Mouse (Mus musculus) stomach, embryonic 15.5 days (tissue): Measurements from ENCODE around the gene Pfkfb1. TPM values are rescaled to one million over a fixed set of nuclear protein-coding genes. Genes with fewer than 3 reads are reported as not detected.

Experiments
- ATAC-seq: fragments of 200-750 bp; cut with Nextera tagmentation; 2 replicates; pipeline ENCODE4 v1.8.0; 2017; ENCODE audit warnings: low read depth, moderate number of reproducible peaks, moderate TSS enrichment; ENCODE audit not compliant: insufficient read depth, low FRiP score
- H3K27ac ChIP-seq: fragments of 300-500 bp; sonication (generic); 2 replicates; pipeline ENCODE4 v1.5.1; 2015; ENCODE audit warnings: mild to moderate bottlenecking, inconsistent platforms
- H3K27me3 ChIP-seq: fragments of 300-500 bp; sonication (generic); replicated peaks from 2 replicates; pipeline ENCODE4 v1.6.1; 2015; ENCODE audit warnings: inconsistent platforms
- H3K36me3 ChIP-seq: fragments of 300-500 bp; sonication (generic); 2 replicates; pipeline ENCODE4 v1.6.1; 2015; ENCODE audit warnings: inconsistent platforms
- H3K4me1 ChIP-seq: fragments of 300-500 bp; sonication (generic); 2 replicates; pipeline ENCODE4 v1.6.1; 2015; ENCODE audit warnings: inconsistent platforms
- H3K4me2 ChIP-seq: fragments of 300-500 bp; sonication (generic); 2 replicates; pipeline ENCODE4 v1.6.1; 2015; ENCODE audit warnings: mild to moderate bottlenecking, inconsistent platforms
- H3K4me3 ChIP-seq: fragments of 300-500 bp; sonication (generic); replicated peaks from 2 replicates; pipeline ENCODE4 v1.5.1; 2015; ENCODE audit warnings: inconsistent platforms
- H3K9ac ChIP-seq: fragments of 300-500 bp; sonication (generic); 2 replicates; pipeline ENCODE4 v1.6.1; 2015; ENCODE audit warnings: inconsistent platforms
- H3K9me3 ChIP-seq: fragments of 300-500 bp; sonication (generic); 2 replicates; pipeline ENCODE4 v1.6.1; 2016; ENCODE audit warnings: inconsistent platforms
- WGBS: fragments of 180-500 bp; shearing (Covaris S2); methylation state at CpG from one replicate; pipeline ENCODE4 v1.1.7; 2015; 5-methylcytosine and 5-hydroxymethylcytosine counted together
- polyA plus RNA-seq: library from polyadenylated mRNA; unstranded; fragments of >200 nt; fragmentation: Nextera tagmentation; extraction: Ambion mirVana; gene quantifications from 2 replicates; pipeline ENCODE4 v1.2.1, GENCODE M21; 2015

The Pfkfb1 gene
- polyA plus RNA-seq, 1 experiment from 2014 or later, result 6.2 TPM

- Histone ChIP-seq H3K9ac (no peak overlapping the region), H3K36me3 (no peaks in the 10 kb centered on the region), H3K27me3 (no peaks in the 10 kb centered on the region), H3K27ac (no peak overlapping the region), H3K4me3 (no peak overlapping the region), H3K9me3 (no peaks in the 10 kb centered on the region), H3K4me1 (no peaks in the 10 kb centered on the region), H3K4me2 (no peak overlapping the region)
- ATAC-seq, result no peak
- WGBS, result 75% methylated on average over 3 of the region's 3 CpGs
These were observed 6.1 kb downstream of the Pfkfb1 start for GRCm38 (mm10) chrX:150594176-150594575.

- no peak overlapping the region for H3K4me2 ChIP-seq
- H3K27ac ChIP-seq, result no peak overlapping the region
- 77% methylated on average over 9 of the region's 9 CpGs for WGBS
- H3K9ac ChIP-seq, result no peak overlapping the region
- ATAC-seq, result no peak
- no peaks in the 10 kb centered on the region for H3K36me3 ChIP-seq
- no peak overlapping the region for H3K4me3 ChIP-seq
- H3K9me3 ChIP-seq, result no peaks in the 10 kb centered on the region
- H3K4me1 ChIP-seq, result no peaks in the 10 kb centered on the region
- H3K27me3 ChIP-seq, result no peaks in the 10 kb centered on the region
These were observed 7.2 kb downstream of the Pfkfb1 start for GRCm38 (mm10) chrX:150595016-150595760.

GRCm38 (mm10) chrX:150598882-150599281 is 10.9 kb downstream of the Pfkfb1 start:
- Histone ChIP-seq H3K27me3 (no peaks in the 10 kb centered on the region), H3K4me1 (no peaks in the 10 kb centered on the region), H3K9ac (no peak overlapping the region), H3K27ac (no peak overlapping the region), H3K9me3 (no peaks in the 10 kb centered on the region), H3K4me2 (no peak overlapping the region), H3K36me3 (no peaks in the 10 kb centered on the region), H3K4me3 (no peak overlapping the region)
- 77% methylated on average over 2 of the region's 2 CpGs for WGBS
- no peak for ATAC-seq

GRCm38 (mm10) chrX:150636421-150636820 is 48.4 kb downstream of the Pfkfb1 start:
- Histone ChIP-seq H3K27me3 (no peaks in the 10 kb centered on the region), H3K4me2 (no peak overlapping the region), H3K9me3 (no peaks in the 10 kb centered on the region), H3K4me1 (no peaks in the 10 kb centered on the region), H3K4me3 (no peak overlapping the region), H3K27ac (no peak overlapping the region), H3K36me3 (no peaks in the 10 kb centered on the region), H3K9ac (no peak overlapping the region)
- no peak for ATAC-seq
- 68% methylated on average over 1 of the region's 1 CpGs for WGBS

GRCm38 (mm10) chrX:150656122-150656907 is 68.3 kb downstream of the Pfkfb1 start:
- Histone ChIP-seq H3K4me3 (peak overlapping the region; percentile 47), H3K4me2 (peak overlapping the region; percentile 53), H3K27ac (no peak overlapping the region), H3K4me1 (no peaks in the 10 kb centered on the region), H3K27me3 (no peaks in the 10 kb centered on the region), H3K9me3 (no peaks in the 10 kb centered on the region), H3K9ac (no peak overlapping the region), H3K36me3 (no peaks in the 10 kb centered on the region)
- ATAC-seq, result 0 out of 2 replicates have a peak, but pooled peaks have one; percentile 27
- 42% methylated on average over 37 of the region's 44 CpGs for WGBS

- H3K4me3 ChIP-seq, result peak within 1 kb of the TSS; percentile 47
- peak within 1 kb of the TSS; percentile 53 for H3K4me2 ChIP-seq
- H3K9ac ChIP-seq, result 0 out of 2 replicates have a peak within 1 kb of the TSS, but pooled peaks have one; percentile 9
- H3K9me3 ChIP-seq, result no peaks in the 10 kb centered on the region
- peak; percentile 73; the same call in 1 of the 2 replicates for ATAC-seq
- H3K27ac ChIP-seq, result peak within 1 kb of the TSS; percentile 61
- 26% methylated on average over 37 of the region's 37 CpGs for WGBS
- H3K36me3 ChIP-seq, result no peaks in the 10 kb centered on the region
- H3K4me1 ChIP-seq, result no peaks in the 10 kb centered on the region
- H3K27me3 ChIP-seq, result no peaks in the 10 kb centered on the region
These were observed 69.1 kb downstream of the Pfkfb1 start, which contains the start of gene Tro for GRCm38 (mm10) chrX:150656908-150657796. Tro (minus strand) TSS chrX:150657583.

- Histone ChIP-seq H3K4me2 (no peak overlapping the region), H3K4me3 (peak overlapping the region; percentile 47; the same call in 1 of the 2 replicates), H3K9ac (no peak overlapping the region), H3K9me3 (no peaks in the 10 kb centered on the region), H3K4me1 (no peaks in the 10 kb centered on the region), H3K36me3 (no peaks in the 10 kb centered on the region), H3K27ac (no peak overlapping the region), H3K27me3 (no peaks in the 10 kb centered on the region)
- 45% methylated on average over 3 of the region's 3 CpGs for WGBS
- no peak for ATAC-seq
These were observed 69.7 kb downstream of the Pfkfb1 start for GRCm38 (mm10) chrX:150657797-150658118.

DNA sequence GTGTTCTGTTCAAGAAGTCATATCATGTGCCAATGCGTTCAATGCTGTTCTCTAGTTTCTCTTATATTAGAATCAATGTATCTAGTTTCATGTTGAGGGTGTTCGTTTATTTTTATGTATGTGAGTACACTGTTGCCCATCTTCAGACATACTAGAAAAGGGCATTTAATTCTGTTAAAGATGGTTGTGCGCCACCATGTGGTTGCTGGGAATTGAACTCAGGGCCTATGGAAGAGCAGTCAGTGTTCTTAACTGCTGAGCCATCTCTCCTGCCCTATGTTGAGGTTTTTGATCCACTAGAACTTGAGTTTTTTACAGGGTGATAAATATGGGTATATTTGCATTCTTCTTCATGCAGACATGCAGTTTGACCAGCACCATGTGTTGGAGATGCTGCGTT is 74.8 kb downstream of the Pfkfb1 start:
- H3K4me1 ChIP-seq, result no peaks in the 10 kb centered on the region
- H3K36me3 ChIP-seq, result no peaks in the 10 kb centered on the region
- no peak for ATAC-seq
- H3K27me3 ChIP-seq, result no peaks in the 10 kb centered on the region
- no peak overlapping the region for H3K4me3 ChIP-seq
- H3K4me2 ChIP-seq, result no peak overlapping the region
- H3K27ac ChIP-seq, result no peak overlapping the region
- no peaks in the 10 kb centered on the region for H3K9me3 ChIP-seq
- 39% methylated on average over 4 of the region's 4 CpGs for WGBS
- no peak overlapping the region for H3K9ac ChIP-seq

DNA sequence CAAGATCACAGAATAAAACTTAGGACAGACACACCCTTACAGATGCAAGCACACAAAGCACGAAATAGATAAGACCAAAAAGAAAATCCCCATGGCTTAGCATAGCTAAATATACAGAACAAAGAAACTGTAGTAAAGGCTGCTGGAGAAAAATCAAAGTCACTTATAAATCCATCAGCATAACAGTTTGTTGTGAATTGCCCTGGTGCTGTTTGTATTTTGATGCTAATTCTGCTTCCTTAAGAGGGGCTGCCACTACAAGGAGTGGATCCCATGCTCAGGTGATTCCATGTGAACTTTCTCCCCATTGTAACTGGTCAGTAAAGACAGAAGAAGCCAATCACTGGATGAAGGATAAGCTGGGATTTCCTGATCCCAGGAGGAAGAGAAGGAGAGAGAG is 89.5 kb downstream of the Pfkfb1 start:
- Histone ChIP-seq H3K4me2 (no peak overlapping the region), H3K9me3 (no peaks in the 10 kb centered on the region), H3K36me3 (no peaks in the 10 kb centered on the region), H3K4me1 (no peaks in the 10 kb centered on the region), H3K4me3 (no peak overlapping the region), H3K9ac (no peak overlapping the region), H3K27ac (no peak overlapping the region), H3K27me3 (no peaks in the 10 kb centered on the region)
- no peak for ATAC-seq
- 56% methylated on average over 1 of the region's 1 CpGs for WGBS
